Mouse (Mus musculus): ENCODE measurements around the gene Cab39l. TPM values are rescaled to one million over a fixed set of nuclear protein-coding genes. Genes with fewer than 3 reads are reported as not detected.
"Not testable (repeated sequence)": the region's sequence is repeated elsewhere in the genome, so short reads cannot be mapped to it uniquely, and the experiment has no call there.

Gene Cab39l
- polyA plus RNA-seq, 1 experiment from 2014 or later: 40.4 TPM

- Histone ChIP-seq H3K36me3 (peaks cover 42% of the 10 kb centered on the region), H3K4me2 (no peak overlapping the region), H3K27ac (no peak overlapping the region), H3K9me3 (replicated peaks) (no peaks in the 10 kb centered on the region), H3K9ac (no peak overlapping the region), H3K4me3 (no peak overlapping the region), H3K27me3 (replicated peaks) (no peaks in the 10 kb centered on the region), H3K4me1 (peaks cover 14% of the 10 kb centered on the region)
- WGBS (ENCODE audit: insufficient replicate concordance): 85% methylated on average over 3 of the region's 3 CpGs
- ATAC-seq: no peak
Observed at GRCm38 (mm10) chr14:59594988-59595387, 154.2 kb downstream of the Cab39l start.

GRCm38 (mm10) chr14:59597398-59598259, 156.9 kb downstream of the Cab39l start, which contains the start of gene Cdadc1:
Gene Cdadc1 (minus strand): TSS chr14:59597959.
- WGBS (ENCODE audit: insufficient replicate concordance): under 1% methylated on average over 44 of the region's 48 CpGs
- peak; percentile 94 for ATAC-seq

GRCm38 (mm10) chr14:59598260-59598627, 157.5 kb downstream of the Cab39l start:
- Histone ChIP-seq H3K27ac (peak overlapping the region; percentile 74), H3K4me2 (peak overlapping the region; percentile 89), H3K36me3 (peaks cover 18% of the 10 kb centered on the region; the same call in 1 of the 2 replicates), H3K4me1 (peaks cover 14% of the 10 kb centered on the region), H3K9ac (peak overlapping the region; percentile 78), H3K4me3 (peak overlapping the region; percentile 93), H3K9me3 (replicated peaks) (no peaks in the 10 kb centered on the region), H3K27me3 (replicated peaks) (peaks cover 8% of the 10 kb centered on the region; the same call in 1 of the 2 replicates)
- 4% methylated on average over 8 of the region's 8 CpGs for WGBS (ENCODE audit: insufficient replicate concordance)
- peak; percentile 29; the same call in 1 of the 2 replicates for ATAC-seq

More at GRCm38 (mm10) chr14:59597398-59598259, 156.9 kb downstream of the Cab39l start, which contains the start of gene Cdadc1:
- Histone ChIP-seq H3K9me3 (replicated peaks) (no peaks in the 10 kb centered on the region), H3K36me3 (peaks cover 22% of the 10 kb centered on the region; the same call in 1 of the 2 replicates), H3K27ac (peak within 1 kb of the TSS; percentile 74), H3K9ac (peak within 1 kb of the TSS; percentile 78), H3K4me2 (peak within 1 kb of the TSS; percentile 89), H3K4me1 (peaks cover 14% of the 10 kb centered on the region), H3K27me3 (replicated peaks) (peaks cover 2% of the 10 kb centered on the region; the same call in 1 of the 2 replicates), H3K4me3 (peak within 1 kb of the TSS; percentile 93)

- no peak overlapping the region for H3K4me3 ChIP-seq
- H3K9me3 ChIP-seq (replicated peaks): no peaks in the 10 kb centered on the region
- no peak overlapping the region for H3K9ac ChIP-seq
- H3K36me3 ChIP-seq: no peaks in the 10 kb centered on the region
- H3K4me2 ChIP-seq: no peak overlapping the region
- peaks cover 3% of the 10 kb centered on the region; the same call in 1 of the 2 replicates for H3K4me1 ChIP-seq
- peaks cover 11% of the 10 kb centered on the region; the same call in 1 of the 2 replicates for H3K27me3 ChIP-seq (replicated peaks)
- no peak for ATAC-seq
- H3K27ac ChIP-seq: no peak overlapping the region
- WGBS (ENCODE audit: insufficient replicate concordance): 49% methylated on average over 5 of the region's 5 CpGs
Observed at GRCm38 (mm10) chr14:59604002-59604645, 163.4 kb downstream of the Cab39l start.

GRCm38 (mm10) chr14:59605671-59606353, 165.0 kb downstream of the Cab39l start:
- peaks cover 3% of the 10 kb centered on the region; the same call in 1 of the 2 replicates for H3K4me1 ChIP-seq
- 7% methylated on average over 5 of the region's 5 CpGs for WGBS (ENCODE audit: insufficient replicate concordance)
- H3K9me3 ChIP-seq (replicated peaks): no peaks in the 10 kb centered on the region
- H3K27me3 ChIP-seq (replicated peaks): peaks cover 11% of the 10 kb centered on the region; the same call in 1 of the 2 replicates
- ATAC-seq: no peak
- no peaks in the 10 kb centered on the region for H3K36me3 ChIP-seq
- H3K9ac ChIP-seq: no peak overlapping the region
- no peak overlapping the region for H3K27ac ChIP-seq
- H3K4me3 ChIP-seq: no peak overlapping the region
- no peak overlapping the region for H3K4me2 ChIP-seq

GRCm38 (mm10) chr14:59607021-59607420, 166.2 kb downstream of the Cab39l start:
- no peak overlapping the region for H3K27ac ChIP-seq
- no peak overlapping the region for H3K9ac ChIP-seq
- H3K27me3 ChIP-seq (replicated peaks): peaks cover 11% of the 10 kb centered on the region; the same call in 1 of the 2 replicates
- H3K4me2 ChIP-seq: no peak overlapping the region
- H3K4me3 ChIP-seq: no peak overlapping the region
- H3K4me1 ChIP-seq: peaks cover 3% of the 10 kb centered on the region; the same call in 1 of the 2 replicates
- no peak for ATAC-seq
- WGBS (ENCODE audit: insufficient replicate concordance): 31% methylated on average over 3 of the region's 3 CpGs
- H3K9me3 ChIP-seq (replicated peaks): no peaks in the 10 kb centered on the region
- H3K36me3 ChIP-seq: no peaks in the 10 kb centered on the region

GRCm38 (mm10) chr14:59612920-59613625, 172.3 kb downstream of the Cab39l start:
- Histone ChIP-seq H3K9me3 (replicated peaks) (no peaks in the 10 kb centered on the region), H3K27ac (no peak overlapping the region), H3K9ac (no peak overlapping the region), H3K4me1 (no peaks in the 10 kb centered on the region), H3K27me3 (replicated peaks) (no peaks in the 10 kb centered on the region), H3K36me3 (no peaks in the 10 kb centered on the region), H3K4me3 (no peak overlapping the region), H3K4me2 (no peak overlapping the region)
- no peak for ATAC-seq
- 42% methylated on average over 14 of the region's 14 CpGs for WGBS (ENCODE audit: insufficient replicate concordance)

GRCm38 (mm10) chr14:59614149-59614548, 173.4 kb downstream of the Cab39l start:
- not testable (repeated sequence) for ATAC-seq; H3K9ac ChIP-seq; H3K9me3 ChIP-seq (replicated peaks); H3K4me3 ChIP-seq; H3K27me3 ChIP-seq (replicated peaks); H3K36me3 ChIP-seq; H3K4me1 ChIP-seq; H3K27ac ChIP-seq; H3K4me2 ChIP-seq
- WGBS (ENCODE audit: insufficient replicate concordance): 48% methylated on average over 3 of the region's 3 CpGs

- WGBS (ENCODE audit: insufficient replicate concordance): 84% methylated on average over 7 of the region's 7 CpGs
- no peaks in the 10 kb centered on the region for H3K36me3 ChIP-seq
- no peaks in the 10 kb centered on the region for H3K9me3 ChIP-seq (replicated peaks)
- no peaks in the 10 kb centered on the region for H3K27me3 ChIP-seq (replicated peaks)
- no peak overlapping the region for H3K27ac ChIP-seq
- H3K4me2 ChIP-seq: no peak overlapping the region
- H3K4me1 ChIP-seq: no peaks in the 10 kb centered on the region
- no peak overlapping the region for H3K9ac ChIP-seq
- H3K4me3 ChIP-seq: no peak overlapping the region
- no peak for ATAC-seq
Observed at GRCm38 (mm10) chr14:59616802-59617201, 176.0 kb downstream of the Cab39l start.

- Histone ChIP-seq H3K4me3 (no peak overlapping the region), H3K4me2 (peak overlapping the region; percentile 67; the same call in 1 of the 2 replicates), H3K36me3 (no peaks in the 10 kb centered on the region), H3K4me1 (no peaks in the 10 kb centered on the region), H3K9me3 (replicated peaks) (no peaks in the 10 kb centered on the region), H3K9ac (no peak overlapping the region), H3K27ac (no peak overlapping the region), H3K27me3 (replicated peaks) (peaks cover 47% of the 10 kb centered on the region)
- ATAC-seq: no peak
- 46% methylated on average over 9 of the region's 9 CpGs for WGBS (ENCODE audit: insufficient replicate concordance)
Observed at GRCm38 (mm10) chr14:59624326-59624885, 183.6 kb downstream of the Cab39l start.

Measured in liver, embryonic 12.5 days (tissue).